In genomic region chr2:61711108-61712040, GRCm38 (mm10) we compare ENCODE assay signal across 7 mouse cellular contexts. TPM values are rescaled to one million over a fixed set of nuclear protein-coding genes. Genes with fewer than 3 reads are reported as not detected.
A peak's percentile ranks its signal among the peaks of the same experiment; 100 is the strongest.
DNase-seq lines count a peak whose midpoint lies in the region; ATAC-seq lines count a peak whose summit lies in the region.

Psmd14 (plus strand) TSS chr2:61711694.

- intact Hi-C loops in gastrocnemius, postnatal 36 days (cut with DNase I): no loop called here
- intact Hi-C loops in left cerebral cortex, postnatal 25 days (cut with DNase I): loop anchor here (1.0 to 5.0 kb wide), 2 partner anchors 55 to 101 kb away; no protein-coding TSS in a partner anchor

- H3K4me2 ChIP-seq in intestine, embryonic 15.5 days (replicated peaks): peak within 1 kb of the TSS; percentile 59

- no peaks in the 10 kb centered on the region for H3K27me3 ChIP-seq in intestine, embryonic 15.5 days (replicated peaks)
- no peaks in the 10 kb centered on the region for H3K27me3 ChIP-seq in midbrain, embryonic 10.5 days (ENCODE audit: low read depth, poor library complexity, severe bottlenecking)

- H3K27ac ChIP-seq in intestine, embryonic 15.5 days: peak within 1 kb of the TSS; percentile 88
- peak within 1 kb of the TSS; percentile 95 for H3K27ac ChIP-seq in midbrain, embryonic 10.5 days (replicated peaks)

- 5% methylated on average over 50 of the region's 52 CpGs for WGBS in intestine, embryonic 15.5 days
- 6% methylated on average over 46 of the region's 52 CpGs for WGBS in midbrain, embryonic 10.5 days

- peak within 1 kb of the TSS; percentile 97 for H3K9ac ChIP-seq in intestine, embryonic 15.5 days

- H3K4me1 ChIP-seq in intestine, embryonic 15.5 days (replicated peaks): peaks cover 5% of the 10 kb centered on the region; the same call in 1 of the 2 replicates
- H3K4me1 ChIP-seq in midbrain, embryonic 10.5 days: peaks cover 10% of the 10 kb centered on the region

- no peaks in the 10 kb centered on the region for H3K9me3 ChIP-seq in intestine, embryonic 15.5 days
- H3K9me3 ChIP-seq in midbrain, embryonic 10.5 days (replicated peaks): 0 out of 2 replicates have a peak, but pooled peaks cover 7% of the 10 kb centered on the region

- ATAC-seq in intestine, embryonic 15.5 days: peak; percentile 97

- H3K36me3 ChIP-seq in intestine, embryonic 15.5 days: no peaks in the 10 kb centered on the region
- H3K36me3 ChIP-seq in midbrain, embryonic 10.5 days: peaks cover 13% of the 10 kb centered on the region; the same call in 1 of the 2 replicates

- peak; percentile 79 to 86 for DNase-seq in adrenal gland, adult 18-20 months (ENCODE audit: low spot score in 2 of 2)
- DNase-seq in embryo, embryonic 11 days: peak; percentile 94
- peak; percentile 75 to 83 for DNase-seq in gastrocnemius, postnatal 36 days
- peak; percentile 90 to 95 for DNase-seq in left cerebral cortex, postnatal 25 days (ENCODE audit: low spot score in 2 of 2)
- DNase-seq in midbrain, embryonic 10.5 days (ENCODE audit: low spot score): peak; percentile 94
- peak; percentile 88 for DNase-seq in right cerebral cortex, postnatal 4 days

- H3K4me3 ChIP-seq in intestine, embryonic 15.5 days (replicated peaks): peak within 1 kb of the TSS; percentile 95
- peak within 1 kb of the TSS; percentile 94 for H3K4me3 ChIP-seq in midbrain, embryonic 10.5 days

RNA-seq across cellular contexts. Expression of gene Psmd14, which starts in this region (rescaled TPM):
- 100 to 1,000 TPM in 1 of 2 experiments, 10 to 100 TPM in 1; 80.6 to 106 TPM for total RNA-seq in adrenal gland, adult 18-20 months (2021)
- total RNA-seq in gastrocnemius, postnatal 36 days (2021): 10 to 100 TPM; 49.4 to 58.7 TPM
- 165 and 185 TPM in 2 replicates for polyA plus RNA-seq in intestine, embryonic 15.5 days (2015; fragmentation: Nextera tagmentation; extraction: Ambion mirVana)
- 100 to 1,000 TPM; 111 to 122 TPM for total RNA-seq in left cerebral cortex, postnatal 25 days (2021)
- polyA plus RNA-seq in midbrain, embryonic 10.5 days (2016; fragmentation: Nextera tagmentation; extraction: Ambion mirVana): 259 and 271 TPM in 2 replicates

Comparison
In these comparisons a context has a peak if more than half of its experiments do, and no peak if none do; other contexts are left out.
1. Peak in every context shown above with its lines: DNase-seq, ATAC-seq, H3K4me3 ChIP-seq and H3K27ac ChIP-seq.